Mouse (Mus musculus) liver, embryonic 13.5 days (tissue): ENCODE results near the gene 5730522E02Rik. TPM values are rescaled to one million over a fixed set of nuclear protein-coding genes. Genes with fewer than 3 reads are reported as not detected.

Experiments
- ATAC-seq: fragments of 200-750 bp; cut with Nextera tagmentation; 2 replicates; pipeline ENCODE4 v1.8.0; 2017; ENCODE audit warnings: low read depth, mild to moderate bottlenecking, moderate number of reproducible peaks, moderate library complexity
- DNase-seq: peaks from one replicate; pipeline ENCODE4 v3.0.0; 2022
- H3K27ac ChIP-seq: fragments of 300-500 bp; sonication (generic); 2 replicates; pipeline ENCODE4 v1.5.1; 2015; ENCODE audit warnings: moderate library complexity, mild to moderate bottlenecking, inconsistent platforms
- H3K27me3 ChIP-seq: fragments of 300-500 bp; sonication (generic); 2 replicates; pipeline ENCODE4 v1.6.1; 2015; ENCODE audit warnings: mild to moderate bottlenecking, inconsistent platforms
- H3K36me3 ChIP-seq: fragments of 300-500 bp; sonication (generic); 2 replicates; pipeline ENCODE4 v1.6.1; 2015; ENCODE audit warnings: mild to moderate bottlenecking, inconsistent platforms
- H3K4me1 ChIP-seq: fragments of 300-500 bp; sonication (generic); replicated peaks from 2 replicates; pipeline ENCODE4 v1.6.1; 2015; ENCODE audit warnings: inconsistent platforms
- H3K4me2 ChIP-seq: fragments of 300-500 bp; sonication (generic); 2 replicates; pipeline ENCODE4 v1.6.1; 2015; ENCODE audit warnings: inconsistent platforms, mild to moderate bottlenecking, moderate library complexity
- H3K4me3 ChIP-seq: fragments of 300-500 bp; sonication (generic); replicated peaks from 2 replicates; pipeline ENCODE4 v1.5.1; 2015; ENCODE audit warnings: mild to moderate bottlenecking, inconsistent platforms
- H3K9ac ChIP-seq: fragments of 300-500 bp; sonication (generic); 2 replicates; pipeline ENCODE4 v1.6.1; 2015; ENCODE audit warnings: mild to moderate bottlenecking, inconsistent platforms
- H3K9me3 ChIP-seq: fragments of 300-500 bp; sonication (generic); replicated peaks from 2 replicates; pipeline ENCODE4 v1.6.1; 2016; ENCODE audit warnings: inconsistent platforms
- WGBS: fragments of 180-500 bp; shearing (Covaris S2); methylation state at CpG from one replicate; pipeline ENCODE4 v1.1.7; 2015; ENCODE audit not compliant: insufficient replicate concordance; 5-methylcytosine and 5-hydroxymethylcytosine counted together
- polyA plus RNA-seq: library from polyadenylated mRNA; unstranded; fragments of >200 nt; fragmentation: Nextera tagmentation; extraction: Ambion mirVana; gene quantifications from 2 replicates; pipeline ENCODE4 v1.2.1, GENCODE M21; 2015

The 5730522E02Rik gene
- polyA plus RNA-seq, 1 experiment from 2014 or later, result 0.18 TPM

- Histone ChIP-seq H3K9me3 (no peaks in the 10 kb centered on the region), H3K27ac (no peak overlapping the region), H3K9ac (no peak overlapping the region), H3K4me2 (no peak overlapping the region), H3K4me3 (no peak overlapping the region), H3K4me1 (no peaks in the 10 kb centered on the region), H3K27me3 (no peaks in the 10 kb centered on the region), H3K36me3 (no peaks in the 10 kb centered on the region)
- DNase-seq, result no peak
- ATAC-seq, result no peak
- WGBS, result 41% methylated on average over 4 of the region's 4 CpGs
Measured at GRCm38 (mm10) chr11:25709892-25710291, 500.7 kb downstream of the 5730522E02Rik start.

- DNase-seq (no peak), ATAC-seq (no peak)
- H3K4me3 ChIP-seq, result no peak overlapping the region
- H3K4me2 ChIP-seq, result no peak overlapping the region
- no peaks in the 10 kb centered on the region for H3K9me3 ChIP-seq
- H3K27ac ChIP-seq, result no peak overlapping the region
- H3K4me1 ChIP-seq, result no peaks in the 10 kb centered on the region
- H3K27me3 ChIP-seq, result no peaks in the 10 kb centered on the region
- WGBS, result 67% methylated on average over 11 of the region's 11 CpGs
- H3K36me3 ChIP-seq, result no peaks in the 10 kb centered on the region
- H3K9ac ChIP-seq, result no peak overlapping the region
Measured at GRCm38 (mm10) chr11:25704332-25705168, 506.0 kb downstream of the 5730522E02Rik start.

- Histone ChIP-seq H3K9me3 (no peaks in the 10 kb centered on the region), H3K4me1 (no peaks in the 10 kb centered on the region), H3K27me3 (no peaks in the 10 kb centered on the region), H3K4me2 (no peak overlapping the region), H3K36me3 (no peaks in the 10 kb centered on the region), H3K9ac (no peak overlapping the region), H3K27ac (no peak overlapping the region), H3K4me3 (no peak overlapping the region)
- DNase-seq (no peak), ATAC-seq (no peak)
- whole genome bisulfite sequencing, result 69% methylated on average over 3 of the region's 3 CpGs
Measured at GRCm38 (mm10) chr11:25702791-25703190, 507.8 kb downstream of the 5730522E02Rik start.

- DNase-seq (no peak), ATAC-seq (no peak)
- Histone ChIP-seq H3K27ac (no peak overlapping the region), H3K4me3 (no peak overlapping the region), H3K4me1 (no peaks in the 10 kb centered on the region), H3K4me2 (no peak overlapping the region), H3K27me3 (no peaks in the 10 kb centered on the region), H3K9me3 (no peaks in the 10 kb centered on the region), H3K36me3 (no peaks in the 10 kb centered on the region), H3K9ac (no peak overlapping the region)
- WGBS, result 54% methylated on average over 6 of the region's 6 CpGs
Measured at GRCm38 (mm10) chr11:25697508-25698193, 512.9 kb downstream of the 5730522E02Rik start.

GRCm38 (mm10) chr11:25696168-25696567, 514.4 kb downstream of the 5730522E02Rik start:
- Histone ChIP-seq H3K4me1 (no peaks in the 10 kb centered on the region), H3K36me3 (no peaks in the 10 kb centered on the region), H3K4me3 (no peak overlapping the region), H3K27ac (no peak overlapping the region), H3K9me3 (no peaks in the 10 kb centered on the region), H3K27me3 (no peaks in the 10 kb centered on the region), H3K9ac (no peak overlapping the region), H3K4me2 (no peak overlapping the region)
- ATAC-seq (no peak), DNase-seq (no peak)
- 71% methylated on average over 5 of the region's 5 CpGs for WGBS

GRCm38 (mm10) chr11:25684731-25685130, 525.8 kb downstream of the 5730522E02Rik start:
- DNase-seq (no peak), ATAC-seq (no peak)
- H3K9me3 ChIP-seq, result no peaks in the 10 kb centered on the region
- H3K36me3 ChIP-seq, result no peaks in the 10 kb centered on the region
- H3K9ac ChIP-seq, result no peak overlapping the region
- no peak overlapping the region for H3K27ac ChIP-seq
- no peaks in the 10 kb centered on the region for H3K27me3 ChIP-seq
- no peak overlapping the region for H3K4me2 ChIP-seq
- WGBS, result 67% methylated on average over 4 of the region's 4 CpGs
- no peak overlapping the region for H3K4me3 ChIP-seq
- no peaks in the 10 kb centered on the region for H3K4me1 ChIP-seq

GRCm38 (mm10) chr11:25679856-25680255, 530.7 kb downstream of the 5730522E02Rik start:
- Histone ChIP-seq H3K27ac (no peak overlapping the region), H3K9ac (no peak overlapping the region), H3K4me2 (no peak overlapping the region), H3K9me3 (no peaks in the 10 kb centered on the region), H3K4me3 (no peak overlapping the region), H3K36me3 (no peaks in the 10 kb centered on the region), H3K4me1 (no peaks in the 10 kb centered on the region), H3K27me3 (no peaks in the 10 kb centered on the region)
- 71% methylated on average over 1 of the region's 1 CpGs for WGBS
- no peak for ATAC-seq
- DNase-seq, result no peak

GRCm38 (mm10) chr11:25674194-25674593, 536.4 kb downstream of the 5730522E02Rik start:
- no peaks in the 10 kb centered on the region for H3K9me3 ChIP-seq

GRCm38 (mm10) chr11:25670018-25670417, 540.5 kb downstream of the 5730522E02Rik start:
- no peak overlapping the region for H3K9ac ChIP-seq
- WGBS, result 49% methylated on average over 4 of the region's 4 CpGs
- no peaks in the 10 kb centered on the region for H3K27me3 ChIP-seq
- H3K27ac ChIP-seq, result no peak overlapping the region
- H3K4me1 ChIP-seq, result no peaks in the 10 kb centered on the region
- H3K4me3 ChIP-seq, result no peak overlapping the region
- no peaks in the 10 kb centered on the region for H3K36me3 ChIP-seq
- DNase-seq, result no peak
- no peak for ATAC-seq
- H3K9me3 ChIP-seq, result no peaks in the 10 kb centered on the region
- H3K4me2 ChIP-seq, result no peak overlapping the region

More at GRCm38 (mm10) chr11:25674194-25674593, 536.4 kb downstream of the 5730522E02Rik start:
- H3K27ac ChIP-seq, result no peak overlapping the region
- H3K4me2 ChIP-seq, result no peak overlapping the region
- H3K27me3 ChIP-seq, result no peaks in the 10 kb centered on the region
- ATAC-seq (no peak), DNase-seq (no peak)
- WGBS, result 68% methylated on average over 3 of the region's 3 CpGs
- no peaks in the 10 kb centered on the region for H3K36me3 ChIP-seq
- no peaks in the 10 kb centered on the region for H3K4me1 ChIP-seq
- no peak overlapping the region for H3K9ac ChIP-seq
- H3K4me3 ChIP-seq, result no peak overlapping the region

- Histone ChIP-seq H3K9me3 (no peaks in the 10 kb centered on the region), H3K27ac (no peak overlapping the region), H3K4me3 (no peak overlapping the region), H3K4me1 (no peaks in the 10 kb centered on the region), H3K9ac (no peak overlapping the region), H3K4me2 (no peak overlapping the region), H3K27me3 (no peaks in the 10 kb centered on the region), H3K36me3 (no peaks in the 10 kb centered on the region)
- DNase-seq (no peak), ATAC-seq (no peak)
- WGBS, result 57% methylated on average over 3 of the region's 3 CpGs
Measured at GRCm38 (mm10) chr11:25664562-25665104, 545.9 kb downstream of the 5730522E02Rik start.

- H3K36me3 ChIP-seq, result no peaks in the 10 kb centered on the region
- H3K4me2 ChIP-seq, result no peak overlapping the region
- no peak overlapping the region for H3K4me3 ChIP-seq
- H3K27ac ChIP-seq, result no peak overlapping the region
- 67% methylated on average over 5 of the region's 5 CpGs for WGBS
- DNase-seq, result no peak
- H3K9ac ChIP-seq, result no peak overlapping the region
- no peaks in the 10 kb centered on the region for H3K9me3 ChIP-seq
- H3K4me1 ChIP-seq, result no peaks in the 10 kb centered on the region
- no peaks in the 10 kb centered on the region for H3K27me3 ChIP-seq
- ATAC-seq, result no peak
Measured at GRCm38 (mm10) chr11:25646282-25646681, 564.3 kb downstream of the 5730522E02Rik start.
